Mouse (Mus musculus) mouse trophoblast stem cell (cell line): Measurements from ENCODE around the gene Rsg1.

Experiments used
- in situ Hi-C, 2 experiments: fragments of 300-500 bp; cut with MseI, MboI; formaldehyde crosslinking; loops; 2 replicates in 1 of 2; 3 replicates in 1 of 2; pipeline ENCODE4 v1.15.1; 2025

The Rsg1 gene

GRCm38 (mm10) chr4:141213770-141214336, at the start of gene Rsg1:
Gene Rsg1 (plus strand): TSS chr4:141213956.
- in situ Hi-C loops, result no loop called here

- in situ Hi-C loops, result no loop called here
These were observed 47.9 kb upstream of the Rsg1 start for GRCm38 (mm10) chr4:141165744-141166292.

GRCm38 (mm10) chr4:141167156-141167555, 46.6 kb upstream of the Rsg1 start:
- in situ Hi-C loops, result no loop called here

GRCm38 (mm10) chr4:141172121-141172520, 41.6 kb upstream of the Rsg1 start:
- in situ Hi-C loops, result no loop called here

GRCm38 (mm10) chr4:141175783-141176182, 38.0 kb upstream of the Rsg1 start:
- in situ Hi-C loops, result no loop called here

- in situ Hi-C loops, result no loop called here
These were observed 37.4 kb upstream of the Rsg1 start for GRCm38 (mm10) chr4:141176328-141176838.

- in situ Hi-C loops, result no loop called here
These were observed 35.3 kb upstream of the Rsg1 start for GRCm38 (mm10) chr4:141178500-141178899.

GRCm38 (mm10) chr4:141180831-141181230, 32.9 kb upstream of the Rsg1 start:
- in situ Hi-C loops, result no loop called here

- in situ Hi-C loops, result no loop called here
These were observed 31.8 kb upstream of the Rsg1 start for GRCm38 (mm10) chr4:141181981-141182380.

- in situ Hi-C loops, result no loop called here
These were observed 29.8 kb upstream of the Rsg1 start for GRCm38 (mm10) chr4:141183932-141184331.

- in situ Hi-C loops, result no loop called here
These were observed 29.3 kb upstream of the Rsg1 start for GRCm38 (mm10) chr4:141184426-141184825.

GRCm38 (mm10) chr4:141186923-141187836, 26.6 kb upstream of the Rsg1 start:
- in situ Hi-C loops, result no loop called here

GRCm38 (mm10) chr4:141191294-141191693, 22.5 kb upstream of the Rsg1 start:
- in situ Hi-C loops, result no loop called here

- in situ Hi-C loops, result no loop called here
These were observed 19.2 kb upstream of the Rsg1 start for GRCm38 (mm10) chr4:141194553-141194952.

GRCm38 (mm10) chr4:141196981-141197685, 16.6 kb upstream of the Rsg1 start:
- in situ Hi-C loops, result no loop called here

GRCm38 (mm10) chr4:141197686-141198035, 16.1 kb upstream of the Rsg1 start:
- in situ Hi-C loops, result no loop called here

GRCm38 (mm10) chr4:141200906-141201305, 12.8 kb upstream of the Rsg1 start:
- in situ Hi-C loops, result no loop called here

- in situ Hi-C loops, result no loop called here
These were observed 11.6 kb upstream of the Rsg1 start for GRCm38 (mm10) chr4:141202192-141202591.

GRCm38 (mm10) chr4:141204580-141205061, 9.1 kb upstream of the Rsg1 start:
- in situ Hi-C loops, result no loop called here

- in situ Hi-C loops, result no loop called here
These were observed 6.7 kb upstream of the Rsg1 start for GRCm38 (mm10) chr4:141207081-141207480.

GRCm38 (mm10) chr4:141210524-141211219, 3.1 kb upstream of the Rsg1 start:
- in situ Hi-C loops, result no loop called here
